Mouse (Mus musculus) C2C12 (cell line): ENCODE measurements around the gene Traf3ip3.

Source experiments
- CTCF ChIP-seq: IDR thresholded peaks from one replicate; pipeline ENCODE4 v1.5.1; 2011; ENCODE audit not compliant: control insufficient read depth, insufficient read depth, insufficient read length
- MAX ChIP-seq: IDR thresholded peaks from one replicate; pipeline ENCODE4 v1.6.1; 2011; ENCODE audit warnings: mild to moderate bottlenecking, control low read depth

- TF ChIP-seq MAX: no peak
- TF ChIP-seq CTCF: no peak
These were observed 25.4 kb upstream of the Traf3ip3 start for GRCm38 (mm10) chr1:193226724-193227522.
